Mouse (Mus musculus): Measurements from ENCODE around the gene Sbno1.
"Not testable (repeated sequence)": the region's sequence is repeated elsewhere in the genome, so short reads cannot be mapped to it uniquely, and the experiment has no call there.

The Sbno1 gene

DNA sequence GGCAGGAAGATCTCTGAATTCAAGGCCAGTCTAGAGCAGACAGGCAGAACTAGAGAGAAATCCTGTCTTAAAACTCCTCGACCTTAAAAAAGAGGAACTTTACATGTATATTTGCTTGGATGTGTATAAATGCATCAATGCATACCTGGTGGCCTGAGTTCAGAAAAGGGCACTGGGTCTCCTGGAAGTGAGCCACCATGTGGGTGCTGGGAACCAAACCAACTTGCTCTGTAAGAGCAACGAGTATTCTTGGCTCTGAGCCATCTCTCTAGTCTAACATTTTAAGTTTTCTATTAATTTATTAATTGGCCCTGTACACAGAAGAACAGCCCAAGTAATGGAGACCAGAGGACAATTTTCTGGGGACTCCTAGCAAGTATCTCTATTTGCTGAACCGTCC is 59.1 kb downstream of the Sbno1 start:
- DNase-seq (ENCODE audit: low spot score in 2 of 2) = no peak

GRCm38 (mm10) chr5:124365754-124366153 is 60.0 kb downstream of the Sbno1 start:
- no peak for DNase-seq (ENCODE audit: low spot score in 2 of 2)

DNA sequence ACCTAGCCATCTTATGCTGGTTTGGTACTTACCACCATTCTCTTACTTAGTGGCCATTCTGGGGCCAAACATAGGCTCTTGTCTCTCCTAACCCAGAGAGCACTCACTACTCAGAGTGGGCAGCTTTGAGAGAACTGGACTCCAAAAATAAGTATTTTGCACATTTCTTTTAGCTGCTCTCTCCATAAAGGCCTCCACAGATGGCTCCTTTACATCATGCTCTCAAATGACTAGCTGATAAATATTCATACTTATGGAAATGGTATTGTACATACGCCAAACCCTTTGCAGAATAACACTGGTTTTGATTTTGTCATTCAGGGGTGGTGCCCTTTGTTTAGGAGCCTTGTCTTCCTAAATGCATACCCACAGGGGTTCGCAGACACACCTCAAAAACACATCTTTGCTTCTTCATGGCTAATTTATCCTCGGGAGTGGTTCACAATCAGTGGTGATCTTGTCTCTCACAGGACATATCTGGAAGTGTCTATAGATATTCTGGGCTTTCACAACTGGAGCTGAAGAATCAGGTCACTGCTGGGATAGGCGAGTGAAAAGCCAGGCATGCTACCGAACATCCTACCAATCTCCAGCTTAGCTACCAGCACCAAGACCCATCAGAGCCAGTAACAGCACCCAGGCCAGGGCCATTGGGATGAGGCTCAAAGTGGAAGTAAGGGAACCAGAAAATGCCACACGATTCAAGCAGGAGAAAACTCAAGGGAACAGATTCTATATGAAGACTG is 61.5 kb downstream of the Sbno1 start:
- no peak for DNase-seq (ENCODE audit: low spot score in 2 of 2)

GRCm38 (mm10) chr5:124362982-124363381 is 62.8 kb downstream of the Sbno1 start, which contains the start of gene Cdk2ap1:
Cdk2ap1 (minus strand) TSS chr5:124363082.
- not testable (repeated sequence) for DNase-seq (ENCODE audit: low spot score in 2 of 2)

DNA sequence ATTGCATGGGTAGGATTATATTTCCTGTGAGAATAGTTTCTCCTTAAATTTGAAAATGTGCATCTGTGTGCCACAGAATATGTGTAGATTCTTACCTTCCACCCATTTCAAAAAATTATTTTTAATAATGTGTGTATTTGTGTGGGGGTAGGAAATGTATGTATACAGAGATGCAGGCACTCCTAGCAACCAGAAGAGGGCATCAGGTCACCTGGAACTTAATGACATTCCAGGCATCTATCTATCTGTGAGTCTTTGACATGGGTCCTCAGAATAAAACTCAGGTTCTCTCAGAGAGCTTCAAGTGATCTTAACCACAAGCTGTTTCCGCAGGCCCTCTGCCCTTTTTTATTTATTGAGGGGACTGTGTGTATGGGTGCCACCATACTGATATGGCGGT is 66.2 kb downstream of the Sbno1 start:
- no peak for DNase-seq (ENCODE audit: low spot score in 2 of 2)

DNA sequence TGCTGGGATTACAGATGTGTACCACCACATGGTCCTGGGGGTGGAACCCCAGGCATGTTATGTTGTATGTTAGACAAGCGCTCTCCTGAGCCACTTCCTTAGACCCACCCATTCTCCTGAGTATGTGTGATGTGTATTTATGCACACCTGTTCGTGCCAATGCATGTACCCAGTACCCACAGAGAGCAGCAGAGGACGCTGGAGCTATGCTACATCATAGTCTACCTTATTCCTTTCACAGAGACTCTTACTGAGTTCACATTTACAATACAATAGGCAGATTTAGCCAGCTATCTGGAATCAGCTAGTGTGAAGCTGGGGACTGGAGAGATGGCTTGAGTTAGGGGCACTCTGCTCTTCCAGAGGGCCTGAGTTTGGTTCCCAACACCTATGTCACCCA is 69.1 kb downstream of the Sbno1 start:
- no peak for DNase-seq (ENCODE audit: low spot score in 2 of 2)

DNA sequence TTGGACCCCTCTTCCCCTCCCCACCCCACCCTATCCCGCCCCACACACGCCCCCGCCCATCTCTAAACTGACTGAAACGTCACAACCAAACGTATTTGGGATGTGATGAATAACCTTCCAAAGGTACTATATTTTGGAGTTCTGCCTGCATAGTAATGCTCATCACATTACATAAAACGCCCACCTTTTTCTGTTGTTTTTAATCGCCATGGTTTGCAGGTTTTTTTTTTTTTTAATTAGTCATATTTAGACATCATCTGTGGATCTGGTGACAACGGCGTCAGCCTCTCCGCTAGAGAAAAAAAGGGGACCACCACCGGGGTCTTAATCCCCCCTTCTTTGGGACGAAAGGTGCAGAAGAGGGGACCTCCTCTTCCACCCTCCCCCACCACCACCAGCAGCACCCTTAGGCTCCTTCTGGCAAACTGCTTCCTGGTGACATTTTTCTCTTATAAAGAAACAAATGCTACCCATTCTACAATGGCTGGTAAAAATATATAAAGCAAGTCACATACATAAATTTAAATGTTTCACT is 70.3 kb downstream of the Sbno1 start:
- DNase-seq (ENCODE audit: low spot score in 2 of 2) = no peak

- no peak for DNase-seq (ENCODE audit: low spot score in 2 of 2)
Observed at GRCm38 (mm10) chr5:124354574-124355424, 71.0 kb downstream of the Sbno1 start.

DNA sequence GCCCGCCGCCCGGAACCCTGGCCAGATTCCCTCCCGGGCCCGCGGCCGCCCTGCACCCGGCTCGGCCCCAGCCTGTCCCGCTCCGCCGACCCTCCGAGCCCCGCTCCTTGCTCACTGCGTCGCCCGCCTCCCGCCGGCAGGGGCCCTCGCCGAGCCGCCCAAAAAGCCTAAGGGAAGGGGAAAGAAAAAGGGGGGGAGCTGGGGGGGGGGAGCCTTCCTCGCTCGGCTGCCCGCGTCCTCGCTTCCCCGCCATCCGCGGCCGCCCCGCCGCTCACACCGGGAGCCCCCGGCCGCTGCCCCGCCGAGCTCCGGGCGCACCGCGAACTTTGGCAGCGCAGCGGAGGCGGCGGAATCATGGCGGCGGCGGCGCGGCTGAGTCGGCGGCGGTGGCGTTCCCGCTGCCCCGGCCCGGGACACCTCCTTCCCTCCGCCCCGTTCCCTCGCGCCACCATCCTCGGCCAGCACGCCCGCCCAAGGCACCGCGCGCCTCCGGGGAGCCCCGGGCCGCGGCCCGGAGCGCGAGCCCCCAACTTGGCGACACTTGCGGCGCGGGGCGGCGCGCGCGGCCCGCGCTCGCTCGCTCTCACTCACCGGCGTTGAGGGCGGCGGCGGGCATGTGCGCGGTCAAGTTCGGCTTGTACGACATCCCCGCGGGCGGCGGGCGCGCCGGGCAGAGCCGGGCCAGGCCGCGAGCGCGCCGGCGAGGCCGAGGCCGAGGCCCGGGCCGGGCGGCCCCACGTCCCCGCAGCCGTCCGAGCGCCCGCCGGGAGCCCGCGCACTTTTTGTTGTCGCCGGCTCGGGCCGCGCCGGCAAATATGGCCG is 71.9 kb downstream of the Sbno1 start:
- DNase-seq (ENCODE audit: low spot score in 2 of 2) = no peak

DNA sequence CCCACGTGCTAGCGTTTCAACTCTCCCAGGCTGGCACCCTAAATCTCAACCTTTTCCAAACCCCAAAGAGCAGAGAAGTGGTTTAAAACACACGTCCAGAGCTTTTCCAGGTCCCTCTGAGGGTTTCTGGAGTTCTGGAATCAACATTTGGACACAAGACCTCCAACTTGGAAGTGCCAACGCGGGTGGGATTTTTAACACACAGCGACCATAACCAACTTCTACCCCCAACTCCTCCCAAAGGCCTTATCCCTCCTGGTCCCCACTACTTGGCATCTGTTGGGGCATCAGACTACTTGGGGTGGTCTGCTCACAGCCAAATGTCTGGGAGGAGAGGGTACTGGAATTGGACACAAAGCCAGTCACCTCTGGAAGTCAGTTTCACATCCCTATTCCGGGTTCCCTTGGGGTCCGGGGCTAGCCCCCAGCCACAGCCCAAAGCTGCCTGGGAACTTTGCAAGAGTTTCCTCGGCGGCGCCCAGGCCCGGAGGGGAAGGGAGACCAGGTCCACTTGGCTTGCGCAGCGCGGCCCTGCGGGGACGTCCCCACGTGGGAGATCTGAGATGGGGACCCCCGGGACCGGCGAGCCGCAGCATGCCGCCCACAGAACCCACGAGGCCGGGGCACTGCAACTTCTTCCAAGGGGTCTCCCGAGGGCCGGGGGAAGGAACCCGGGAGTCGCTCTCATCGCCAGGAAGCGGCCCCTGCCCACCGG is 72.6 kb downstream of the Sbno1 start:
- DNase-seq (ENCODE audit: low spot score in 2 of 2) = no peak

- DNase-seq (ENCODE audit: low spot score in 2 of 2) = peak; percentile 67 to 76
Observed at GRCm38 (mm10) chr5:124352141-124352920, 73.5 kb downstream of the Sbno1 start.

DNA sequence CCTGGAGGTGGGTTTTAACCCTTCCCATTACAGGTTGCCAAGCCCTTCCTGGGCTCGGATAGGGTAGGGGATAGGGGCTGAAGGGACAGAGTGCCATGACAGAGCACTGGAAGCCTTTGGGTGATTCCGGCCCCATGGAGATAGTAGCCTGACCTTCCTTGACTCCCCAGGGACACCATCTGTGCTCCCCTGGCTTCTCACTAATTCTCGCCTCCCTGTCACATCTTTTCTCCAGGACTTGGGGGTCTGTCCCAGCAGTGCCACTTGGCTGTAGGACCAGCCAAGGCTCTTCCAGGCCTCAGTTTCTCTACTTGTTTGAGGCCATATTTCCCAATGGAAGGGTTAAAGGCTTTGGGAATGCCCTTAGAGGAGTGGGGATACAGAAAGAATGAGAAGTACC is 74.2 kb downstream of the Sbno1 start:
- no peak for DNase-seq (ENCODE audit: low spot score in 2 of 2)

- DNase-seq (ENCODE audit: low spot score in 2 of 2) = peak; percentile 65 to 75
Observed at GRCm38 (mm10) chr5:124351111-124351560, 74.7 kb downstream of the Sbno1 start.

- no peak for DNase-seq (ENCODE audit: low spot score in 2 of 2)
Observed at GRCm38 (mm10) chr5:124350350-124350749, 75.5 kb downstream of the Sbno1 start.

DNA sequence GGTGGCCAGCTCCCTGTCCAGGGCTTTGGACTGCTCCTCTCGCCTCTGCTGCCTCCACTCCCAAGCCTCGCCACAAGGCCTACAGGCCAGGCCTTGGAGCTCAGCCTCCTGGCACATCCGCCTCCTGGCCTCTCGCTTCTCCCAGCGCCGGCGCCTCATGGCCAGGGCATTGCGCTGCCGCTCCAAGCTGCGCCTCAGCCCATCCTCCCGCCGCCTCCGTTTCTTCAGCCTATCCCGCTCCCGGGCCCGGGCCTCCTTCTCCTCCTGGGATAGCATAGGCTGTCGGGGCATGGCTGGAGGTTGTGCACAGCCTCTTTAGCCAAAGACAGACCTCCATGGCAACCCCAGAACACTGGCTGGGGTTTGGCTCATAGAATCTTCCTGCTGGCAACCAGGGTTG is 76.6 kb downstream of the Sbno1 start:
- no peak for DNase-seq (ENCODE audit: low spot score in 2 of 2)

DNA sequence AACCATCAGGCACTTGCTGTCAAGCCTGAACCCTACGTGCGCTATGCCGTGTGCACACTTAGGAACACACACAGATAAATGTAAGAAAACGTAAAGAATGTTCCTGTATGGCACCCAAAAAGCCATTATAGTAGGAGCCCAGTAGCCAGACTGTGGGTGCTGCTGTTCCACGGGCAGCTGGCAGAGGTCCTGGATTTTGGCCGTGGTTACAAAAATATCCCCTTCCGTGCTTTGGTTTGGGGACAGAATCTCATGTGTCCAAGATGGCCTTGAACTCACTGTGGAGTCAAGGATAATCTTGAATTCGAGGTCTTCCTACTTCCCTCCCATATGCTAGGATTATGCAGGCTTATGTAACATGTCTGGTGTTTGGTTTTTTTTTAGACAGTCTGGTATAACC is 82.9 kb downstream of the Sbno1 start:
- no peak for DNase-seq (ENCODE audit: low spot score in 2 of 2)

DNA sequence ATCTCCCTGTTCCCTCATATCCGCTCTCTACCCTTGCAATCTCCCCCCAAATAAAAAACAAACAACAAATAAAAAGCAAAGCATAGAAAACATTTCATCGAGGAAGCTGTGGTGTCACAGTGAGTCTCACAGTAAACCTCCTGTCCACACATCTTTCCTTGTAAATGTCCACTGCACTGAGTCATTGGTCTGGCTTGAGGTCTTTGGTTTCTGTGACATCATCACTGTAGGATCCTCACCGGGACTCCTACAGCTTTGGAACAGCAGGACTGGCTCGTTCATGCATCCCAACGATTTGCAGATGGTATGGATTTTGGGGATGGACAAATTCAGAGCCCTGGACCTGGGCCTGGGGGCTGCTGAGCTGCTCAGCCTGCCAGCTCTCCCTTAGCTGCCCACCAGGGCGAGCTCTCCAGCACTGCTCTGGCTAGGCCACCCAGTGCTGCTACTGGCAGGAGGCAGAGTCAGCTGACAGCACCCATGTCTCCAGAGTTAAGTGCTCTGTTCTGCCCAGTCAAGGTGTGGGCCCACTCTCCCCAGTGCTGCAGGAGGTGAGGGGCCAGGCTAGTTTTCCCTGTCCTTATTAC is 84.0 kb downstream of the Sbno1 start:
- DNase-seq (ENCODE audit: low spot score in 2 of 2) = not testable (repeated sequence)

DNA sequence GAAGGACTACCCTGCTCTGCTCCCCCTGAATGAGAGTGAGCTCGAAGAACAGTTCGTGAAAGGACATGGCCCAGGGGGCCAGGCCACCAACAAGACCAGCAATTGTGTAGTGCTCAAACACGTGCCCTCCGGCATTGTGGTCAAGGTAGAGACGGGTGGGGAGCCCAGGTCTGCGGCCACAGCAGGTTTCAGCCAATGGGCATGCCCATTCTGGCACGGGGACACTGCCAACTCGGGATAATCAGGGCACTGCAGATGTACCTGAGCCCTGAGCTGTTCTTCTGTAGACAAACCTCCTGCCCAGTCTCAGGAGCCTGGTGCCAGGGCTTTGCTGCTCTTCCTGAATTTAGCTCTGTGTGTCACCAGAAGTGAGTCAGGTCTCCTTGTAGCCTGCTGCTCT is 87.0 kb downstream of the Sbno1 start:
- no peak for DNase-seq (ENCODE audit: low spot score in 2 of 2)

DNA sequence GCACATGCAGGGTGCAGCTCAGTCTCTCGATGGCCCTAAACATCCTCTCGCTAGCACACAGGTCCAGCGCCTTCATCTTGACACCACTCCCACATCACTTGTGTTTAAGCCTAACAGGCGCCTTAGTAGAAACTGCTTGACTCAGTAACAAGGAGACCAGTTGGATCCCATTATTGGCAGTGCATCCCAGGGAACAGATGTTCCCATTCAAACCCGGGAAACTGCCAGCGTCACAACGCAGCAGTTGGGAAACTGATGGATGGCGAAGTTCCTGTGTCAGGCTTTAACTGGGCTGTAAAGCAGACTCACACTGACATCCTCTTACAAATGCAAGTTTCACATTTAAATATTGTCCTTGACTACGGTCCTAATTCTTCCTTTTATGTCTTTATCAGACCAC is 87.9 kb downstream of the Sbno1 start:
- DNase-seq (ENCODE audit: low spot score in 2 of 2) = peak; percentile 42 to 59

- no peak for DNase-seq (ENCODE audit: low spot score in 2 of 2)
Observed at GRCm38 (mm10) chr5:124337103-124337502, 88.7 kb downstream of the Sbno1 start.
